Mouse (Mus musculus) lung, postnatal 0 days (tissue): ENCODE data around the gene Arfgap2. TPM values are rescaled to one million over a fixed set of nuclear protein-coding genes. Genes with fewer than 3 reads are reported as not detected.
"Not testable (repeated sequence)": the region's sequence is repeated elsewhere in the genome, so short reads cannot be mapped to it uniquely, and the experiment has no call there.

Experiments
- ATAC-seq: fragments of 200-750 bp; cut with Nextera tagmentation; 2 replicates; pipeline ENCODE4 v1.8.0; 2017; ENCODE audit warnings: moderate library complexity
- DNase-seq: peaks from one replicate; pipeline ENCODE4 v3.0.0-alpha.2; 2016; ENCODE audit warnings: low spot score
- H3K27ac ChIP-seq: fragments of 300-500 bp; sonication (generic); 2 replicates; pipeline ENCODE4 v1.5.1; 2014; ENCODE audit warnings: antibody characterized with exemption, mild to moderate bottlenecking, low read length, mixed read lengths
- H3K27me3 ChIP-seq: fragments of 300-500 bp; sonication (generic); replicated peaks from 2 replicates; pipeline ENCODE4 v1.6.1; 2014; ENCODE audit warnings: low read length, mixed read lengths; ENCODE audit not compliant: insufficient read depth
- H3K36me3 ChIP-seq: fragments of 300-500 bp; sonication (generic); 2 replicates; pipeline ENCODE4 v1.6.1; 2014; ENCODE audit warnings: low read length, mixed read lengths; ENCODE audit not compliant: insufficient read depth
- H3K4me1 ChIP-seq: fragments of 300-500 bp; sonication (generic); 2 replicates; pipeline ENCODE4 v1.6.1; 2014; ENCODE audit warnings: antibody characterized with exemption, low read depth, low read length, mixed read lengths; ENCODE audit not compliant: insufficient read depth
- H3K4me2 ChIP-seq: fragments of 300-500 bp; sonication (generic); replicated peaks from 2 replicates; pipeline ENCODE4 v1.6.1; 2014; ENCODE audit warnings: low read depth, mild to moderate bottlenecking, low read length, moderate library complexity, mixed read lengths
- H3K4me3 ChIP-seq: fragments of 300-500 bp; sonication (generic); 2 replicates; pipeline ENCODE4 v1.5.1; 2014; ENCODE audit warnings: low read depth, low read length
- H3K9ac ChIP-seq: fragments of 300-500 bp; sonication (generic); replicated peaks from 2 replicates; pipeline ENCODE4 v1.6.1; 2014; ENCODE audit warnings: low read depth, mild to moderate bottlenecking
- H3K9me3 ChIP-seq: fragments of 300-500 bp; sonication (generic); 2 replicates; pipeline ENCODE4 v1.6.1; 2016; ENCODE audit warnings: low read length, mixed read lengths
- CTCF ChIP-seq: IDR thresholded peaks from 2 replicates; pipeline ENCODE4 v1.5.1; 2016; ENCODE audit warnings: antibody characterized with exemption, mild to moderate bottlenecking
- EP300 ChIP-seq: IDR thresholded peaks from 2 replicates; pipeline ENCODE4 v1.6.1; 2016; ENCODE audit warnings: antibody characterized with exemption, mild to moderate bottlenecking, control low read depth
- WGBS: fragments of 180-500 bp; shearing (Covaris S2); extraction: QIAGEN DNeasy Blood & Tissue Kit; methylation state at CpG from one replicate; pipeline ENCODE4 v1.1.7; 2014; 5-methylcytosine and 5-hydroxymethylcytosine counted together
- polyA plus RNA-seq: library from polyadenylated mRNA; unstranded; fragments of >200 nt; fragmentation: Nextera tagmentation; extraction: Ambion mirVana; gene quantifications from 2 replicates; pipeline ENCODE4 v1.2.1, GENCODE M21; 2015

Gene Arfgap2
- polyA plus RNA-seq, 1 experiment from 2014 or later = 57.4 TPM

- H3K4me1 ChIP-seq = no peaks in the 10 kb centered on the region
- WGBS = under 1% methylated on average over 44 of the region's 48 CpGs
- peak; percentile 99 for DNase-seq
- TF ChIP-seq EP300 = peak; percentile 67
- TF ChIP-seq CTCF = no peak; the same call in 1 of the 2 replicates
- no peaks in the 10 kb centered on the region for H3K9me3 ChIP-seq
- H3K36me3 ChIP-seq = no peaks in the 10 kb centered on the region
- no peaks in the 10 kb centered on the region for H3K27me3 ChIP-seq
- peak within 1 kb of the TSS; percentile 82 for H3K27ac ChIP-seq
- H3K4me3 ChIP-seq = peak within 1 kb of the TSS; percentile 59
- peak; percentile 99 for ATAC-seq
- peak within 1 kb of the TSS; percentile 54 for H3K9ac ChIP-seq
- peak within 1 kb of the TSS; percentile 80 for H3K4me2 ChIP-seq
Observed at GRCm38 (mm10) chr2:91236601-91237510, 27.9 kb upstream of the Arfgap2 start, which contains the start of gene Ddb2. TSS of gene Ddb2 (minus strand) at chr2:91236982.

GRCm38 (mm10) chr2:91237511-91238080, 27.2 kb upstream of the Arfgap2 start:
- WGBS = 5% methylated on average over 4 of the region's 4 CpGs
- not testable (repeated sequence) for H3K9me3 ChIP-seq, H3K4me1 ChIP-seq, H3K27me3 ChIP-seq, H3K36me3 ChIP-seq, H3K9ac ChIP-seq
- TF ChIP-seq CTCF = peak; percentile 52; the same call in 1 of the 2 replicates
- peak; percentile 6; the same call in 1 of the 2 replicates for TF ChIP-seq EP300
- ATAC-seq (peak; percentile 32), DNase-seq (peak; percentile 74)
- Histone ChIP-seq H3K4me3 (peak overlapping the region; percentile 59), H3K27ac (peak overlapping the region; percentile 82), H3K4me2 (peak overlapping the region; percentile 80)

- DNase-seq = no peak
- no peak for TF ChIP-seq EP300
- no peak for TF ChIP-seq CTCF
- H3K9ac ChIP-seq = no peak overlapping the region
- no peak for ATAC-seq
- no peak overlapping the region for H3K4me2 ChIP-seq
- 63% methylated on average over 5 of the region's 5 CpGs for whole genome bisulfite sequencing
- no peaks in the 10 kb centered on the region for H3K36me3 ChIP-seq
- H3K4me3 ChIP-seq = no peak overlapping the region
- no peaks in the 10 kb centered on the region for H3K9me3 ChIP-seq
- no peaks in the 10 kb centered on the region for H3K4me1 ChIP-seq
- H3K27ac ChIP-seq = no peak overlapping the region
- H3K27me3 ChIP-seq = no peaks in the 10 kb centered on the region
Observed at GRCm38 (mm10) chr2:91242547-91242946, 22.2 kb upstream of the Arfgap2 start.

- 66% methylated on average over 3 of the region's 3 CpGs for WGBS
Observed at GRCm38 (mm10) chr2:91243416-91243815, 21.4 kb upstream of the Arfgap2 start.

GRCm38 (mm10) chr2:91244557-91245228, 20.1 kb upstream of the Arfgap2 start:
- Histone ChIP-seq H3K27ac (no peak overlapping the region), H3K4me1 (no peaks in the 10 kb centered on the region), H3K27me3 (no peaks in the 10 kb centered on the region), H3K9me3 (no peaks in the 10 kb centered on the region), H3K36me3 (no peaks in the 10 kb centered on the region), H3K9ac (no peak overlapping the region), H3K4me2 (no peak overlapping the region), H3K4me3 (no peak overlapping the region)
- no peak for TF ChIP-seq EP300
- no peak for TF ChIP-seq CTCF
- ATAC-seq (no peak), DNase-seq (no peak)
- WGBS = 70% methylated on average over 5 of the region's 5 CpGs

More at GRCm38 (mm10) chr2:91243416-91243815, 21.4 kb upstream of the Arfgap2 start:
- no peaks in the 10 kb centered on the region for H3K27me3 ChIP-seq
- no peak for ATAC-seq
- no peak for TF ChIP-seq CTCF
- TF ChIP-seq EP300 = no peak
- H3K4me2 ChIP-seq = no peak overlapping the region
- no peaks in the 10 kb centered on the region for H3K4me1 ChIP-seq
- no peak overlapping the region for H3K4me3 ChIP-seq
- no peak overlapping the region for H3K27ac ChIP-seq
- no peak for DNase-seq
- H3K36me3 ChIP-seq = no peaks in the 10 kb centered on the region
- no peak overlapping the region for H3K9ac ChIP-seq
- no peaks in the 10 kb centered on the region for H3K9me3 ChIP-seq

- H3K4me2 ChIP-seq = no peak overlapping the region
- no peaks in the 10 kb centered on the region for H3K4me1 ChIP-seq
- DNase-seq (no peak), ATAC-seq (no peak)
- H3K27me3 ChIP-seq = no peaks in the 10 kb centered on the region
- H3K36me3 ChIP-seq = no peaks in the 10 kb centered on the region
- H3K9ac ChIP-seq = no peak overlapping the region
- no peak overlapping the region for H3K27ac ChIP-seq
- H3K4me3 ChIP-seq = no peak overlapping the region
- H3K9me3 ChIP-seq = no peaks in the 10 kb centered on the region
- 76% methylated on average over 4 of the region's 4 CpGs for WGBS
- TF ChIP-seq EP300 = no peak
- TF ChIP-seq CTCF = no peak
Observed at GRCm38 (mm10) chr2:91248366-91248765, 16.4 kb upstream of the Arfgap2 start.
